Mouse (Mus musculus) bone marrow, adult 2 months (tissue): ENCODE data around the gene Cib4. TPM values are rescaled to one million over a fixed set of nuclear protein-coding genes. Genes with fewer than 3 reads are reported as not detected.

ENCODE experiments used
- H3K27ac ChIP-seq: fragments of 200-500 bp; 2 replicates; pipeline ENCODE4 v1.5.1; 2012; ENCODE audit warnings: low read depth, mild to moderate bottlenecking, control low read depth, inconsistent platforms, low read length; ENCODE audit not compliant: control insufficient read depth, poor library complexity, insufficient read depth
- H3K4me1 ChIP-seq: fragments of 200-500 bp; 2 replicates; pipeline ENCODE4 v1.6.1; 2011; ENCODE audit warnings: low read length; ENCODE audit not compliant: control insufficient read depth, insufficient read depth
- H3K4me3 ChIP-seq: fragments of 200-500 bp; replicated peaks from 2 replicates; pipeline ENCODE3; 2011; ENCODE audit warnings: mild to moderate bottlenecking, low read depth, low read length, control low read depth; ENCODE audit not compliant: control insufficient read depth
- CTCF ChIP-seq: fragments of 200-500 bp; IDR thresholded peaks from 2 replicates; pipeline ENCODE4 v1.5.1; 2011; ENCODE audit warnings: low read length, control low read depth; ENCODE audit not compliant: control insufficient read depth, insufficient read depth
- POLR2A ChIP-seq: fragments of 200-500 bp; IDR thresholded peaks from 2 replicates; pipeline ENCODE4 v1.6.1; 2011; ENCODE audit warnings: low read depth, mild to moderate bottlenecking, control low read depth, low read length, borderline replicate concordance; ENCODE audit not compliant: control insufficient read depth
- WGBS: fragments of 180-500 bp; shearing (Covaris S2); methylation state at CpG from one replicate; pipeline ENCODE4 v1.1.7; 2018; 5-methylcytosine and 5-hydroxymethylcytosine counted together
- polyA plus RNA-seq: library from polyadenylated mRNA; stranded (reverse); fragments of >200 nt; gene quantifications from 2 replicates; pipeline ENCODE4 v1.2.4, GENCODE M21; 2011; ENCODE audit warnings: low replicate concordance; ENCODE audit not compliant: missing spikeins, insufficient read depth, insufficient read length

The Cib4 gene
- not detected in 2 replicates for polyA plus RNA-seq

DNA sequence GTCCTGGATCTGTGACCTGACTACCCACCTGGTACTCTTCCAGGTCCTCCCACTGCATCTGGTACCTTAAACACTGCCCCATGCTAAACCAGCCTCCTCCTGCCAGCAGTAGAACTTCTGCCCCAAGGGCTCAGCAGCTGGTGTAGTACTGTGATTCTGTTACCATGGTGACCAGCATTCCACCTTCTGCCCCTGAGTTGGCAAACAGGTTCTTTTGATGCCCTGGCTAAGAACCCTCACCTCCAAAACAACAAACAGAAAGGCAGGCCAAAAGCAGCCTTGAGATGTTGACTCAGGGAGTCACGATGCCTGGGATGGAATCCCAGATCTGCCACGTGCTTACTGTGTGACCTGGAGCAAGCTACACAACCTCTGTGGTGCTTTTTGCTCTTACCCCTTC is at the start of gene Cib4:
Cib4 (minus strand) TSS at position 139 of the 400 bp plus-strand sequence.
- Histone ChIP-seq H3K4me1 (no peaks in the 10 kb centered on the region), H3K4me3 (no peak within 1 kb of the TSS), H3K27ac (no peak within 1 kb of the TSS)
- 41% methylated on average over 2 of the region's 2 CpGs for WGBS
- no peak for TF ChIP-seq CTCF
- TF ChIP-seq POLR2A: no peak

DNA sequence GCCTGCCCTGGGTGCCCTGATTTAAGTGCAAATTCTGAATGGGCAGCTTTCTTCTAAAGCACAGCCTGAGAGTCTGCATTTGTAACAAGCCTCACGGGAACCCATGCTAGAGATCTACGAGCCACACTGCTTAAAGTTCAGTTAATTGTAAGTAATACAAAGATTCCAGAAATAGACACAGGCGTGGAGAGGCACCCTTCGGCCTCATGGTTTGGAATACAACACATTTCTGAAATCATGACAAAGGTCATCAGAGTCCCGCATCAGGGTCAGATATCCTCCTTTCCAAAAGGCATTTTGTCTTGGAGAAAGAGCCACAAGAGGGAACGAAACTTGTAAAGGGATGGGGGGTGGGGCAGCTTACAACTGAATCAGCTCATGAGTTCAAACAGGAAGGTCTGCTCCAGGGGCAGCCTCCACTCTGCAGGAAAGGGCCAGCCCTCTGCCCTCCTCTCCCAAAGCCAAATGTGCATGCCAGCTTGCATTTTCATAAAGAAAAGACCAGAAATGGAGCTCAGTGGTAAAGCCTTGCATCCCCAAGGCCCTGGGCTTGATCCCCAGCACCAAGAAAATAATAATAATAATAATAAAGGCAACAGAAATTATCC is 49.4 kb upstream of the Cib4 start:
- 65% methylated on average over 6 of the region's 6 CpGs for WGBS

DNA sequence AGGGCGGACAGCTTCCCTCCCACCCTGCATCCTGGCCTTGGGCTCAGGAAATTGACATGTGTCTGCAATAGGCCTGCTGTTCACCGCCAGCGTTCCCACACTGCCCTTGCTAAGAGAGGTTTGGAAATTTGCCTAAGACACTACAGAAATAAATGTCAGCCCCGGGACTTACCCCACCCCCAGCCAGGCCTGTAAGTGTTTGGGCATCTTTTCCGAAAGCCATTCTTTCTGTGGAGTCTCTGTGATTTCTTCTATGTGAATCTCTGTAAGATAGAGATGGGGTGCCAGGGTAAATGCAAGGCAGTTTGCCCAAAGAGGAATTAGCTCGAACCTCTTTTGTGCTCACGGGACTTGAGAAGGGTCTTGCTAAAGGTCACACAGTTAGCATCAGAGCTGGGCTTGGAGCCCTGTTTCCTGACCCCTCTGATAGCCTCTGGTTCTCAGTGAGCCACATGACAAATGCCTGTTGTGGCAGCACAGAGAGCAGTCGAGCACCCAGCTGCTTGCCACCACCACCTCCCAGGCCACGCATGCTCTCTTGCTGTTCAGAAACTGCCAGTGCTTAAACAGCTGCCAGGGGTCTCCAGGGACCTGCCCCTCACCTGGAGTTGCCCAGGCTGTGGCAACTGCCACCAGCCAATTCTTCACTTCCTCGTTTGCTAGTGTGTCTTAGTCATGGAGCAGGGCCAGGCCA is 48.3 kb upstream of the Cib4 start:
- Histone ChIP-seq H3K4me3 (no peak overlapping the region), H3K27ac (peak overlapping the region; percentile 70), H3K4me1 (no peaks in the 10 kb centered on the region)
- WGBS: 38% methylated on average over 10 of the region's 10 CpGs
- TF ChIP-seq POLR2A (no peak), CTCF (no peak)

More for the DNA sequence above, 49.4 kb upstream of the Cib4 start:
- Histone ChIP-seq H3K4me1 (no peaks in the 10 kb centered on the region), H3K27ac (peak overlapping the region; percentile 70), H3K4me3 (no peak overlapping the region)
- TF ChIP-seq CTCF: no peak
- no peak for TF ChIP-seq POLR2A

DNA sequence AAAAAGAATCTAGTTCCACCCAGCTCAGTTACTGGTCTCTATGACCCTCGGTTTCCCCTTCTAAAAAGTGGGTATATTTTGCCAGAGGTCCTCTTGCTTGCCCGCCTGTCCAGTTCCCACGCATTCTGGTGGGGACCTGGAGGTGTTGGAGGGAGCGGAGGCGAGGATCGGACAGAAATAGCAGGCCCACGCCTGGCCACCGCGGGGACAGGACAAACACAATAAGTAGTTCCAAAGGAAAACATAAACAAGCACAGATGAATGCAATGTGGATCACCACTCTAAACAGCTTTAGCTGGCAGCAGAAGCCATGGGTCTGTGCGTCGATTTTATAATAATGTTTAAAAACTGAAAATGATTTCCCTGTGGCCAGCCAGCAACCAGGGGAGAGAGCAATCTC is 47.7 kb upstream of the Cib4 start:
- no peak for TF ChIP-seq CTCF
- TF ChIP-seq POLR2A: no peak
- H3K27ac ChIP-seq: no peak overlapping the region; the same call in 1 of the 2 replicates
- 84% methylated on average over 11 of the region's 11 CpGs for WGBS
- no peak overlapping the region for H3K4me3 ChIP-seq
- no peaks in the 10 kb centered on the region for H3K4me1 ChIP-seq

DNA sequence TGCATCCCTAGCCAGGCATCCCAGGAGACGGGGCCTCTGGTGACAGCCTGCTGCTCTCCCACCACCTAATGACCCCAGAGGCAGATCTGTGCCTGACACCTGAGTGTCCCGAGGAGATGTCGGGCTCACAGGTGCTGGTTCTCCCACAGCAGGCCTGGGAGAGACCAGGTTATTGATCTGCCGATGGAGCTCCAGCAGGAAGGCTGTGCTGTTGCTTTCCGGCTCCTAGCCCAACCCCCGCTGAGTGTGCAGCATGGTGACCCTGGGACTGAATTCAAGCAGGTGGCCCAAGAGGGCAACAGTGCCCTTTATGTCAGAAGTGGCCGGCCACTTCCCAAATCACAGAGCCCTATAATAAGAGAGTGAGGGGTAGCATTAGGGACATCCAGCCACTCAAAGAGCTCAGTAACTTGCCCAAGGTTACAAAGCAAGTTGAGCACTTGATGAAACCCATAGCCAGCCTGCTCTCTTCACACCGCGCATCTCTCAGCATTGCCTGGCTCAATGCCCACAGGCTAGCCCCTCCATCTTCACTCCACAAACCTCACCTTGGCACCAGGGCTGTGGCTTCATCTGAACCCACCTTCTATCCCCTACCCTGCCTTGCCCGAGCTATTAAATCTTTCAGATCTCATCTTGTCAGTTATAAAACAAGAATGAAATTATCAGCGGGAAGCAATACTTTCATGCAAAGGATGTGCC is 46.8 kb upstream of the Cib4 start:
- H3K4me1 ChIP-seq: no peaks in the 10 kb centered on the region
- TF ChIP-seq POLR2A (no peak), CTCF (no peak)
- no peak overlapping the region for H3K4me3 ChIP-seq
- no peak overlapping the region for H3K27ac ChIP-seq
- WGBS: 75% methylated on average over 11 of the region's 11 CpGs

DNA sequence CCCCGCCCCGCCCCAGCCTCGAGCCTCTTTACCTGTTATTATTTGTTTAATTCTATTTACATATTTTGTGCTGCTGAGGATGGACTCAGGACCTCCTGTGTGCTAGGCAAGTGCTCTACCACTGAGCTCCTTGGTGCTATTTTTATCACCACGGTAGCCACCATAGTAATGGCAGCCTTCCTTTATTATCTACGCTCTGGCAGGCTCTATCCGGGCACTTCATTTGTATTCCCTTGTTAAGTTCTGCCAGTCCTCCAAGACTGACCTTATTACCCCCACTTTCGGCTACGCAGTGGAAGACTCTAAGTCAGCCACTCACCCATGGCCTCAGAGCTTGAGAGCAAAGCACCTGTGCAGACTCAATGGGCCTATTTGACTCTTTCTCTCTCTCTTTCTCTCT is 46.1 kb upstream of the Cib4 start:
- no peaks in the 10 kb centered on the region for H3K4me1 ChIP-seq
- 78% methylated on average over 8 of the region's 8 CpGs for WGBS

DNA sequence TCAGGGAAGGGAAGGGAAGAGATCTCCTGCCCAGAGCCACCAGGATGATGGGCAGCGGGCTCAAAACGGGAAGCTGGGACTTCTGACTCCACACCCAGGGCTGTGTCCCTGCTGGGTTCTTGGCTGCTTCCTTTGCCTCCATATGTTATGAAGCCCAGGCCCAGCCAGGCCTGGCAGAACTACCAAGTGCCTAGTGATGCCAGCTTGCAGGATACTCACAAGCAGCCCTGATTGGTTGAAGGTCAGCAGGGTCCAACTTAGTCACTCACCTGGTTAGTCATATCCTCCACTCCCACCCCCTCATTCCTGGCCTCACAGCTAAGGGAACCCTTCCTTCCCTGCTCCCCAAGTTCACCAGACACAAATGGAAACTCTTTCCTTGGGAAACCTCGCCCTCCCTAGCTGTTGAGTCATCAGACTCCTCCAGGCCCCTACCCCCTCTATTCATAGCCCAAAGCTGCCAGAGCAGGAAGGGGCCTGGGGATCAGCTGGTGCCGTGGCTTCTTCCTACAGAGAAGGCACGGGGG is 45.6 kb upstream of the Cib4 start:
- TF ChIP-seq POLR2A (no peak), CTCF (no peak)
- H3K4me3 ChIP-seq: no peak overlapping the region
- WGBS: 33% methylated on average over 5 of the region's 5 CpGs
- H3K27ac ChIP-seq: no peak overlapping the region
- H3K4me1 ChIP-seq: no peaks in the 10 kb centered on the region

More for the DNA sequence above, 46.1 kb upstream of the Cib4 start:
- no peak overlapping the region for H3K27ac ChIP-seq
- TF ChIP-seq CTCF: no peak
- no peak for TF ChIP-seq POLR2A
- H3K4me3 ChIP-seq: no peak overlapping the region

DNA sequence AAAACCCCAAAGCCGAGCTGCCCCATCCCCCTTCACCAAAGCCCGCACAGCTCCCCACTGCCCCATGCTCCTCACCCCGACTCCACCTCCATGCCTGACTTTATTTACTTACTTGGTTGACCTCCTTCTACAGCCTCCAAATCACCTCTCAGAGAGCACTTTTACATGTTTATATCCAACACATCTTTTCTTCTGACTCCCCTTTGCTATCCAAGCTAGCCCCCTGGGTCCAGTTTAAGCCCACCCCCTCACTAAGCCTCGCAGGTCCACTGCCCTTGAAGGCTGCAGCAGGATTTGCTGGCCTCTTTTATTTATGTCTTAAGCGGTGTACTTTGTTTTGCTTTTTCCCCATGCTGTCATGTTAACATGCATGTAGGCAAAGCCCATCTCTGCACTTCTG is 44.6 kb upstream of the Cib4 start:
- TF ChIP-seq CTCF: no peak
- TF ChIP-seq POLR2A: no peak
- 65% methylated on average over 5 of the region's 5 CpGs for WGBS
- Histone ChIP-seq H3K4me1 (no peaks in the 10 kb centered on the region), H3K4me3 (no peak overlapping the region), H3K27ac (no peak overlapping the region)
